Mouse (Mus musculus): Measurements from ENCODE around the gene 1110017D15Rik. TPM values are rescaled to one million over a fixed set of nuclear protein-coding genes. Genes with fewer than 3 reads are reported as not detected.

1110017D15Rik gene
- polyA plus RNA-seq, 1 experiment = 0.11 TPM

- 73% methylated on average over 7 of the region's 7 CpGs for WGBS
- Histone ChIP-seq H3K4me1 (ENCODE audit: control insufficient read depth, insufficient read depth, low read length) (peaks cover 3% of the 10 kb centered on the region), H3K27me3 (replicated peaks; ENCODE audit: control insufficient read depth, insufficient read depth, low read length) (no peaks in the 10 kb centered on the region), H3K4me3 (ENCODE audit: insufficient read depth, low read depth, low read length) (no peak overlapping the region), H3K36me3 (ENCODE audit: control insufficient read depth, insufficient read depth, low read length) (no peaks in the 10 kb centered on the region), H3K27ac (ENCODE audit: insufficient read depth, low read depth, low read length) (no peak overlapping the region)
- no peak for DNase-seq
- TF ChIP-seq CTCF (conservative IDR thresholded peaks at IDR 0.05; ENCODE audit: insufficient read depth, insufficient read length, low read depth, low read length) (no peak), POLR2A (IDR thresholded peaks at IDR 0.05; ENCODE audit: low read depth, low read length) (no peak)
Observed at GRCm38 (mm10) chr4:41526553-41526952, 9.4 kb upstream of the 1110017D15Rik start.

GRCm38 (mm10) chr4:41524829-41525228 lies 7.7 kb upstream of the 1110017D15Rik start:
- DNase-seq = no peak
- WGBS = 79% methylated on average over 9 of the region's 9 CpGs

GRCm38 (mm10) chr4:41523839-41524238 lies 6.7 kb upstream of the 1110017D15Rik start:
- no peak for TF ChIP-seq POLR2A (IDR thresholded peaks at IDR 0.05; ENCODE audit: low read depth, low read length)
- TF ChIP-seq CTCF (conservative IDR thresholded peaks at IDR 0.05; ENCODE audit: insufficient read depth, insufficient read length, low read depth, low read length) = no peak

More at GRCm38 (mm10) chr4:41524829-41525228, 7.7 kb upstream of the 1110017D15Rik start:
- no peak for TF ChIP-seq CTCF (conservative IDR thresholded peaks at IDR 0.05; ENCODE audit: insufficient read depth, insufficient read length, low read depth, low read length)
- no peak for TF ChIP-seq POLR2A (IDR thresholded peaks at IDR 0.05; ENCODE audit: low read depth, low read length)
- H3K36me3 ChIP-seq (ENCODE audit: control insufficient read depth, insufficient read depth, low read length) = no peaks in the 10 kb centered on the region
- no peak overlapping the region for H3K27ac ChIP-seq (ENCODE audit: insufficient read depth, low read depth, low read length)
- H3K27me3 ChIP-seq (replicated peaks; ENCODE audit: control insufficient read depth, insufficient read depth, low read length) = no peaks in the 10 kb centered on the region
- no peak overlapping the region for H3K4me3 ChIP-seq (ENCODE audit: insufficient read depth, low read depth, low read length)
- peaks cover 3% of the 10 kb centered on the region for H3K4me1 ChIP-seq (ENCODE audit: control insufficient read depth, insufficient read depth, low read length)

GRCm38 (mm10) chr4:41522788-41523187 lies 5.7 kb upstream of the 1110017D15Rik start:
- DNase-seq = peak; percentile 58
- no peaks in the 10 kb centered on the region for H3K36me3 ChIP-seq (ENCODE audit: control insufficient read depth, insufficient read depth, low read length)
- no peaks in the 10 kb centered on the region for H3K27me3 ChIP-seq (replicated peaks; ENCODE audit: control insufficient read depth, insufficient read depth, low read length)
- 46% methylated on average over 5 of the region's 5 CpGs for WGBS
- no peaks in the 10 kb centered on the region for H3K4me1 ChIP-seq (ENCODE audit: control insufficient read depth, insufficient read depth, low read length)
- no peak overlapping the region for H3K27ac ChIP-seq (ENCODE audit: insufficient read depth, low read depth, low read length)
- TF ChIP-seq POLR2A (IDR thresholded peaks at IDR 0.05; ENCODE audit: low read depth, low read length) = no peak
- peak; percentile 15; the same call in 1 of the 2 replicates for TF ChIP-seq CTCF (conservative IDR thresholded peaks at IDR 0.05; ENCODE audit: insufficient read depth, insufficient read length, low read depth, low read length)
- no peak overlapping the region for H3K4me3 ChIP-seq (ENCODE audit: insufficient read depth, low read depth, low read length)

More at GRCm38 (mm10) chr4:41523839-41524238, 6.7 kb upstream of the 1110017D15Rik start:
- DNase-seq = no peak
- no peaks in the 10 kb centered on the region for H3K36me3 ChIP-seq (ENCODE audit: control insufficient read depth, insufficient read depth, low read length)
- H3K27me3 ChIP-seq (replicated peaks; ENCODE audit: control insufficient read depth, insufficient read depth, low read length) = no peaks in the 10 kb centered on the region
- H3K4me3 ChIP-seq (ENCODE audit: insufficient read depth, low read depth, low read length) = no peak overlapping the region
- 86% methylated on average over 7 of the region's 7 CpGs for WGBS
- peaks cover under 1% of the 10 kb centered on the region for H3K4me1 ChIP-seq (ENCODE audit: control insufficient read depth, insufficient read depth, low read length)
- H3K27ac ChIP-seq (ENCODE audit: insufficient read depth, low read depth, low read length) = no peak overlapping the region

GRCm38 (mm10) chr4:41522136-41522535 lies 5.0 kb upstream of the 1110017D15Rik start:
- Histone ChIP-seq H3K36me3 (ENCODE audit: control insufficient read depth, insufficient read depth, low read length) (no peaks in the 10 kb centered on the region), H3K27ac (ENCODE audit: insufficient read depth, low read depth, low read length) (no peak overlapping the region), H3K4me3 (ENCODE audit: insufficient read depth, low read depth, low read length) (no peak overlapping the region), H3K4me1 (ENCODE audit: control insufficient read depth, insufficient read depth, low read length) (no peaks in the 10 kb centered on the region), H3K27me3 (replicated peaks; ENCODE audit: control insufficient read depth, insufficient read depth, low read length) (no peaks in the 10 kb centered on the region)
- no peak for DNase-seq
- no peak for TF ChIP-seq POLR2A (IDR thresholded peaks at IDR 0.05; ENCODE audit: low read depth, low read length)
- no peak for TF ChIP-seq CTCF (conservative IDR thresholded peaks at IDR 0.05; ENCODE audit: insufficient read depth, insufficient read length, low read depth, low read length)
- 41% methylated on average over 6 of the region's 6 CpGs for WGBS

- H3K27me3 ChIP-seq (replicated peaks; ENCODE audit: control insufficient read depth, insufficient read depth, low read length) = no peaks in the 10 kb centered on the region
- no peaks in the 10 kb centered on the region for H3K4me1 ChIP-seq (ENCODE audit: control insufficient read depth, insufficient read depth, low read length)
- 69% methylated on average over 14 of the region's 14 CpGs for WGBS
- H3K36me3 ChIP-seq (ENCODE audit: control insufficient read depth, insufficient read depth, low read length) = no peaks in the 10 kb centered on the region
- H3K27ac ChIP-seq (ENCODE audit: insufficient read depth, low read depth, low read length) = no peak overlapping the region
- DNase-seq = no peak
- TF ChIP-seq POLR2A (IDR thresholded peaks at IDR 0.05; ENCODE audit: low read depth, low read length) = no peak
- TF ChIP-seq CTCF (conservative IDR thresholded peaks at IDR 0.05; ENCODE audit: insufficient read depth, insufficient read length, low read depth, low read length) = no peak
- H3K4me3 ChIP-seq (ENCODE audit: insufficient read depth, low read depth, low read length) = no peak overlapping the region
Observed at GRCm38 (mm10) chr4:41520641-41521040, 3.5 kb upstream of the 1110017D15Rik start.

- H3K4me1 ChIP-seq (ENCODE audit: control insufficient read depth, insufficient read depth, low read length) = no peaks in the 10 kb centered on the region
- no peaks in the 10 kb centered on the region for H3K27me3 ChIP-seq (replicated peaks; ENCODE audit: control insufficient read depth, insufficient read depth, low read length)
- no peaks in the 10 kb centered on the region for H3K36me3 ChIP-seq (ENCODE audit: control insufficient read depth, insufficient read depth, low read length)
- 98% methylated on average over 5 of the region's 5 CpGs for WGBS
- no peak overlapping the region for H3K4me3 ChIP-seq (ENCODE audit: insufficient read depth, low read depth, low read length)
- DNase-seq = no peak
- H3K27ac ChIP-seq (ENCODE audit: insufficient read depth, low read depth, low read length) = no peak overlapping the region
- TF ChIP-seq CTCF (conservative IDR thresholded peaks at IDR 0.05; ENCODE audit: insufficient read depth, insufficient read length, low read depth, low read length) (no peak), POLR2A (IDR thresholded peaks at IDR 0.05; ENCODE audit: low read depth, low read length) (no peak)
Observed at GRCm38 (mm10) chr4:41519195-41519594, 2.1 kb upstream of the 1110017D15Rik start.

Measured in kidney, adult 2 months (tissue).